Mouse (Mus musculus) ovary, postnatal 10 days (tissue): ENCODE data around the gene Ehd4.

Experiments used
- DNase-seq: peaks from one replicate; pipeline ENCODE4 v3.0.0; 2022; ENCODE audit warnings: low spot score

Gene Ehd4

GRCm38 (mm10) chr2:120107446-120107845 lies 47.0 kb downstream of the Ehd4 start:
- no peak for DNase-seq

DNA sequence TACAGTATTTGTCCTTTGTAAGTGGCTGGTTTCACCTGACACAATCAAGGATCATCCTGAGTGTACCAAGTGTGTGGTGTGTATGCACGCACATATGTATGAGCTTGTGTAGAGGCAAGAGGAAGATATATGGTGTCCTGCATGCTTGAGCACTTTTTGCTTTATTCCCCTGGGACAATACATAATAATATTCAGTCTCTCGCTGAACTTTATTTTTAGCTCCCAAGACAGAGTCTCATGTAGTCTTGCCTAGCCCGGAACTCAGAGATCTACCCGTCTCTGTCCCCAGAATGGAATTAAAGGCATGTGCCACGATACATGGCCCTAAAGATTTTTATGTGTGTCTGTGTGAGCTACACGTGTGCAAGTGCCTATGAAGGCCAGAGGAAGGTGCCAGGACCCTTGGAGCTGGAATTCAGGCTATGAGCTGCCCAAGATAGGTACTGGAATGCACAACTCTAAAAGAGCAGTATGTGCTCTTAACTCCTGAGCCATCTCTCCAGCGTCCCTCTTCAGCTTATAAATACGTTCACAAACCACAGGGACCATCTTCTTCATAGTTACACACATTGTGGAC lies 47.9 kb downstream of the Ehd4 start:
- DNase-seq: no peak

GRCm38 (mm10) chr2:120105861-120106260 lies 48.5 kb downstream of the Ehd4 start:
- no peak for DNase-seq

DNA sequence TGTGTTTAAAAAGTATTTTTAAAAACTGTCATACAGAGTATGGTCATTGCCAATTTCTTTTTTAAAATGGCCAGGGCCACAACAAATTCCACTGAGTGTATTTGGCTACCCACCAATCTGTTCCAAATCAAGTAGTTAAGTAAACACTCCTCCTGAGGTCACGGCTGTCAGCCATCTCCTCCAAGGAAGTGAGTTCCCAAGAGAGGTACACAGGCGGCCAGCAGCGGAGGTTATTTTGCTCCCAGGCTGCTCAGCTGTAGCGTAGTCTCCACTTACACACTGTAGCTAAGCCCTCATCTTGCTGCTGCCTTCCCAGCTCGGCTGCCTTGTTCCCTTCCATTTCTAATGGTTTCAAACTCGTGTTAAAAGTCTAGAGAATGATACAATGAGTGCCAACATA lies 51.5 kb downstream of the Ehd4 start:
- no peak for DNase-seq

DNA sequence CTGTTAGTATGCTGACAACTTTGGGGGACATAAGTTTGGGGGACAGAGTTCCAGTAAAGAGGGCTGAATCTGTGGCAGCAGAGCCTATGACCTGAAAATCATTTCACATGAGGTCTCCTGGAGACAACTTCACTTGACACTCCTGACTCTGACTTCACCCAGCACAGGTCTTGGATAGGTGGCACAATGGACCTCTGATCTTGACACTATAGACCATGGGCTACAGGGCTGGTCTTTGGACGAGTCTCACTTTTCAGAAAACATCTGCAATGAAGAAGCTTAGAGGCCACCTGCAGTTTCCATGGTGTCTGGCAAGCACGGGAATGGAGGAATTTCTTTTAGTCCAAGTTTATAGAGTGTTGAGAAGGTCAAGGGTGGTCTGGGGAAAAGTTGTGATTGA lies 52.0 kb downstream of the Ehd4 start:
- no peak for DNase-seq

- no peak for DNase-seq
These were observed 52.4 kb downstream of the Ehd4 start for GRCm38 (mm10) chr2:120101961-120102360.

- DNase-seq: no peak
These were observed 54.5 kb downstream of the Ehd4 start for GRCm38 (mm10) chr2:120099886-120100285.

- no peak for DNase-seq
These were observed 55.1 kb downstream of the Ehd4 start for GRCm38 (mm10) chr2:120099263-120099662.

- no peak for DNase-seq
These were observed 55.6 kb downstream of the Ehd4 start for GRCm38 (mm10) chr2:120098781-120099202.

GRCm38 (mm10) chr2:120097868-120098267 lies 56.5 kb downstream of the Ehd4 start:
- no peak for DNase-seq

GRCm38 (mm10) chr2:120096711-120097110 lies 57.7 kb downstream of the Ehd4 start:
- no peak for DNase-seq

- no peak for DNase-seq
These were observed 58.2 kb downstream of the Ehd4 start for GRCm38 (mm10) chr2:120096191-120096590.

DNA sequence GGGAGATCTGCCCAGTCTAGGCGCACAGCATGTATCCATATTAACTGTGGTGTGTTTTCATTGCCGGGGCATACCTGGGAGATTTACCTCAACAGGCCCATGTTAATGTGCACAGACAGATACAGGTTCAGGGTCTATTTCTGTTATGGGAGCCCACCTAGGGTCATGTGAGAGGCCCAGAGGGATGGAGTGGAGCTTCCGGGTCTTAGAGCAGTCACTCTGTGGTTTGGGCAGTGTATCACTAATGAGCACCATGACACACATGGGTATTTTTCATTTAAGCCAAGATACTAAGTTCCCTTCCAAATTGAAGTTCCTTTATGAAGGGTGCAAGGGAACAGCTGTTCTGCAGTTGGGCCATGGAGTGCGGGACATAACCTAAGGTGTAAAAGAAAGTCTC lies 59.2 kb downstream of the Ehd4 start:
- no peak for DNase-seq

DNA sequence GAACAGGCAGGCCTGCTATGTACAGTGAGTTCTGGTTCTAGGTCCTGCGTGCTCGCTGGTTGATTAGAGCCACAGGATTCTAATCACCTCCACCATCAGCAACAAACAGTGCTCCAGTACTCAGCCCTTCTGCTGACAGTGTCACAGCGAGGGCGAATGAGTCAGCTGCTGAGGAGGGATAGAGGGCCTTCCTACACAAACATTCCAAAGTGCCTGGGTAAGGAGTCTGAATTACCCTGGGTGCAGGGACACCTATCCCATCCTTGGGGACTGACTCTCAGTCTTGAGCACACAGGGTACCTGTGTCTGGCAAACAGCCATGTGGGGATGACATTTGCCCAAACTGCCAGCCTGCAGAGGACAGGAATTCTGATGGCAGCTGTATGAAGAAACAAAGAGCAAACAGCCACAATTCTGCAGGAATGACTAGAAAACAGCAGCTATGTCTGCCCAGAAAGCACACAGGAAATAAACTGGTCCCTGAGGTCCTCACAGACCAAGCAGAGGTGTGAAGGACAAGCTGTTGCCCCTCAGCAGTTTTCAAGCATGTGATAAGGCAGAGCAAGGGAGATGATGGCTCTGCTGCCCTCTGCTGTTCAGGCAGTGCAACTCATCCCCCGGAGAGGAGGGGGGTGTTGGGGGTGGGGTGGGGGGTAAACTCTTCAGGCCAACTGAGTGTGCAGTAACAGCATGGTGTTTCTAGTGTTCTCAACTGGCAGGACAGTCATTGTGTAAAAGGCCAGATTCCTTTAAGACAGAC lies 60.6 kb downstream of the Ehd4 start:
- no peak for DNase-seq

- no peak for DNase-seq
These were observed 63.4 kb downstream of the Ehd4 start for GRCm38 (mm10) chr2:120090979-120091378.

DNA sequence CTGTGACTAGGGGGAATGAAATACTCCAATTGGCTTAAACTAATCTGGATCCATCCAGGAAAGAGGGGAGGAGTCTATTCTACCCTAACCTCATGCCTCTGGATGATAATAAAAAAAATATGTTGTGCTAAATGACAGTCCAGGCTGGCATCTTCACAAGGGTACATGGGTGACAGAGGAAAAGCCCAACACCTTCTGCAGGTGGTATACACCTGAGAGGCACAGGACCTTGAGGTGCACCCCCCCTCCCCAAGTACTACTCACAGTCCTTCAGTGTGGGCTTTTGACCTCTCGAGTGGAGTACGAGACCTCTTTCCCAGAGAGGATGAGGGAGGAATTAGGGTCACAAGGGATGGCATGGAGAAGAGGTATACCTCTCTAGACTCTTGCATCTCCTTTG lies 66.5 kb downstream of the Ehd4 start:
- DNase-seq: no peak

DNA sequence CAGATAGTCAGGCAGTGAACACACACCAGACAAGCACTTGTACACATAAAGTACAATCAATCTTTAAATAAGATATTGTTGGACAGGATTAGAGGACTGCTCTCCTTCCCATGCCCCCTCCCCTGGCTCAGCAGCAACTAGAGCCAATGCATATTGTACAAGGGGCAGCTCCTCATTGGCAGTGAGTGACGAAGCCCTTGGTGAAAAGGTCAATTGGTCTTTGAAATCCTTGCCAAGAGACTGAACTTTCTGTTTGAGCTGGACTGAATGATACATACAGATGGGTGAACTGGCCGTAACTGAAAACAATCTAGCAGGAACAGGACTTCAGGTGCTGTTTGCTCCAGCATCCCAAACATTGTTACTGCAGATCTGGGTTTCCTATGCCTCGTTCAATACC lies 67.0 kb downstream of the Ehd4 start:
- no peak for DNase-seq

GRCm38 (mm10) chr2:120086038-120086437 lies 68.4 kb downstream of the Ehd4 start:
- no peak for DNase-seq

GRCm38 (mm10) chr2:120084593-120085361 lies 69.6 kb downstream of the Ehd4 start:
- no peak for DNase-seq

DNA sequence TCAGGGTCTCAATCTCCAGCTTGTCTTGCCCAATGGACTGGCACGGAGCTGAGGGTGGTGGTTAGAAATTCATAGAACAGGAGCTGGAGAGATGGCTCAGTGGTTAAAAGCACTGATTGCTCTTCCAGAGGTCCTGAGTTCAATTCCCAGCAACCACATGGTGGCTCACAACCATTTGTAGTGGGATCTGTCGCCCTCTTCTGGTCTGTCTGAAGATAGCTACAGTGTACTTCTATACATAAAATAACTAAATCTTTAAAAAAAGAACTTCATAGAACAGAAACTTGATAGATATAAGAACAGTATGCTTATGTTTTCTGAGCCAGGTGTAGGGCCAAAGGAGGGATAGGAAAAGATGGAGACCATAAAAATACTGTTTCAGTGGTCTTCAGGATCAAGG lies 72.0 kb downstream of the Ehd4 start:
- no peak for DNase-seq

- no peak for DNase-seq
These were observed 78.2 kb downstream of the Ehd4 start for GRCm38 (mm10) chr2:120076076-120076705.

GRCm38 (mm10) chr2:120074096-120074495 lies 80.3 kb downstream of the Ehd4 start:
- no peak for DNase-seq
